Mouse (Mus musculus) testis, adult 2 months (tissue): Measurements from ENCODE around the gene Aspm. TPM values are rescaled to one million over a fixed set of nuclear protein-coding genes. Genes with fewer than 3 reads are reported as not detected.

Experiments used
- H3K27ac ChIP-seq: fragments of 200-500 bp; 2 replicates; pipeline ENCODE4 v1.5.1; 2012; ENCODE audit warnings: low read depth, low read length; ENCODE audit not compliant: control insufficient read depth, insufficient read depth
- H3K27me3 ChIP-seq: fragments of 200-500 bp; 2 replicates; pipeline ENCODE4 v1.6.1; 2012; ENCODE audit warnings: mild to moderate bottlenecking, low read length, moderate library complexity; ENCODE audit not compliant: control insufficient read depth, insufficient read depth
- H3K36me3 ChIP-seq: fragments of 200-500 bp; 2 replicates; pipeline ENCODE4 v1.6.1; 2012; ENCODE audit warnings: mild to moderate bottlenecking, low read length; ENCODE audit not compliant: control insufficient read depth, insufficient read depth
- H3K4me1 ChIP-seq: fragments of 200-500 bp; 2 replicates; pipeline ENCODE4 v1.6.1; 2012; ENCODE audit warnings: low read length; ENCODE audit not compliant: control insufficient read depth, insufficient read depth
- H3K4me3 ChIP-seq: fragments of 200-500 bp; 2 replicates; pipeline ENCODE4 v1.5.1; 2012; ENCODE audit warnings: low read depth, mild to moderate bottlenecking, low read length, moderate library complexity, mixed read lengths; ENCODE audit not compliant: control insufficient read depth
- CTCF ChIP-seq: fragments of 200-500 bp; IDR thresholded peaks from 2 replicates; pipeline ENCODE4 v1.5.1; 2012; ENCODE audit warnings: low read depth, mild to moderate bottlenecking, inconsistent platforms, low read length, moderate library complexity; ENCODE audit not compliant: control insufficient read depth, insufficient read depth, insufficient replicate concordance
- POLR2A ChIP-seq: fragments of 200-500 bp; IDR thresholded peaks from 2 replicates; pipeline ENCODE4 v1.6.1; 2012; ENCODE audit warnings: low read depth, mild to moderate bottlenecking, inconsistent platforms, low read length, moderate library complexity; ENCODE audit not compliant: control insufficient read depth
- polyA plus RNA-seq: library from polyadenylated mRNA; depleted of rRNA; stranded (reverse); fragments of >200 nt; gene quantifications from 2 replicates; pipeline ENCODE4 v1.2.3, GENCODE M21; 2012; rRNA removed

Aspm gene
- polyA plus RNA-seq, 1 experiment: 1.7 TPM

DNA sequence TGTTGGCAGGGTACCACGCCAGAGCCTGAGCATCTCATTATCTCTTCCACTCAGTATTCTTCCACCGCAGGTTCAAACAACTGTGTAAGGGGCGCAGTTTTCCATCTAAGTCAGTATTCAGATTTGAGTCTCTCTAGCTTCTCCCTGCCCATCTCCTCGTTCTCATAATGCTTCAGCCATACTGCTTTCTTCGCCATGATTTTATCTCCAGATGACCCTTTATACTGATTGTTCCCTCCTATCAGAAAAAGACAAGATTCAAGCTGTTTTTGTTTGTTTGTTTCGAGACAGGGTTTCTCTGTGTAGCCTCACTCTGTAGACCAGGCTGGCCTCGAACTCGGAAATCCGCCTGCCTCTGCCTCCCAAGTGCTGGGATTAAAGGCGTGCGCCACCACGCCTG, 60.0 kb downstream of the Aspm start:
- no peaks in the 10 kb centered on the region for H3K27me3 ChIP-seq
- TF ChIP-seq POLR2A (no peak), CTCF (no peak)
- no peak overlapping the region for H3K27ac ChIP-seq
- H3K36me3 ChIP-seq: no peaks in the 10 kb centered on the region
- no peak overlapping the region for H3K4me3 ChIP-seq
- H3K4me1 ChIP-seq: no peaks in the 10 kb centered on the region

Other genes with a start within 250 kb of the Aspm start
- 1.8 and 2.3 TPM in 2 replicates for gene Crb1, start 77.7 kb upstream of the Aspm start, polyA plus RNA-seq
- gene Zbtb41, start 32.5 kb upstream of the Aspm start, polyA plus RNA-seq: 1.6 and 2.2 TPM in 2 replicates
- 0.14 TPM in 1 of 2 replicates, not detected in the other for gene F13b, start 46.9 kb downstream of the Aspm start, polyA plus RNA-seq
- gene Cfhr1, start 105.5 kb downstream of the Aspm start, polyA plus RNA-seq: 2.8 and 3.1 TPM in 2 replicates